Mouse (Mus musculus) layer of hippocampus, adult 2 months (tissue): ENCODE data around the gene Dbn1. TPM values are rescaled to one million over a fixed set of nuclear protein-coding genes. Genes with fewer than 3 reads are reported as not detected.
"Not testable (repeated sequence)": the region's sequence is repeated elsewhere in the genome, so short reads cannot be mapped to it uniquely, and the experiment has no call there.

Source experiments
- DNase-seq, 2 experiments: peaks; one replicate each; pipeline ENCODE4 v3.0.0; 2022; ENCODE audit warnings: low spot score in 2 of 2
- H3K27ac ChIP-seq: fragments of 200-600 bp; 2 replicates; pipeline ENCODE4 v1.8.1; 2022
- H3K4me3 ChIP-seq: fragments of 200-600 bp; 2 replicates; pipeline ENCODE4 v1.8.1; 2022; ENCODE audit warnings: mild to moderate bottlenecking
- CTCF ChIP-seq: fragments of 200-600 bp; conservative IDR thresholded peaks from 2 replicates; pipeline ENCODE4 v1.8.1; 2022; ENCODE audit warnings: antibody characterized with exemption, mild to moderate bottlenecking, moderate library complexity
- total RNA-seq, 2 experiments: library from RNA; stranded (reverse); gene quantifications; 2 replicates each; pipeline ENCODE4 v1.2.3; 2021

The Dbn1 gene
- total RNA-seq, 2 experiments from 2014 or later = 396 to 403 TPM

GRCm38 (mm10) chr13:55449679-55450441, 38.1 kb downstream of the Dbn1 start:
- peak; percentile 51 for TF ChIP-seq CTCF
- DNase-seq = no peak
- no peak overlapping the region for H3K27ac ChIP-seq
- H3K4me3 ChIP-seq = no peak overlapping the region

GRCm38 (mm10) chr13:55449205-55449604, 38.7 kb downstream of the Dbn1 start:
- no peak for TF ChIP-seq CTCF
- Histone ChIP-seq H3K27ac (no peak overlapping the region), H3K4me3 (no peak overlapping the region)
- DNase-seq = no peak

GRCm38 (mm10) chr13:55448131-55448530, 39.8 kb downstream of the Dbn1 start:
- no peak for DNase-seq
- TF ChIP-seq CTCF = no peak
- Histone ChIP-seq H3K4me3 (no peak overlapping the region), H3K27ac (no peak overlapping the region)

- TF ChIP-seq CTCF = no peak
- Histone ChIP-seq H3K27ac (no peak overlapping the region), H3K4me3 (no peak overlapping the region)
- no peak for DNase-seq
Observed at GRCm38 (mm10) chr13:55447543-55447943, 40.4 kb downstream of the Dbn1 start.

- DNase-seq = no peak
- no peak overlapping the region for H3K27ac ChIP-seq
- H3K4me3 ChIP-seq = peak overlapping the region; percentile 70
- no peak for TF ChIP-seq CTCF
Observed at GRCm38 (mm10) chr13:55446483-55447105, 41.3 kb downstream of the Dbn1 start.

- TF ChIP-seq CTCF = no peak; the same call in 1 of the 2 replicates
- peak overlapping the region; percentile 70 for H3K4me3 ChIP-seq
- no peak for DNase-seq
- peak overlapping the region; percentile 94 for H3K27ac ChIP-seq
Observed at GRCm38 (mm10) chr13:55445361-55446091, 42.4 kb downstream of the Dbn1 start.

GRCm38 (mm10) chr13:55444937-55445315, 43.0 kb downstream of the Dbn1 start, which contains the start of gene Grk6:
Grk6 (plus strand) TSS chr13:55445072.
- H3K4me3 ChIP-seq = peak within 1 kb of the TSS; percentile 74
- no peak for TF ChIP-seq CTCF
- peak within 1 kb of the TSS; percentile 96 for H3K27ac ChIP-seq
- DNase-seq = peak; percentile 99 to 100

- DNase-seq = no peak
- H3K4me3 ChIP-seq = peak overlapping the region; percentile 74
- TF ChIP-seq CTCF = no peak
- peak overlapping the region; percentile 96 for H3K27ac ChIP-seq
Observed at GRCm38 (mm10) chr13:55444286-55444936, 43.5 kb downstream of the Dbn1 start.

- Histone ChIP-seq H3K4me3 (peak overlapping the region; percentile 74), H3K27ac (peak overlapping the region; percentile 96)
- no peak for DNase-seq
- no peak for TF ChIP-seq CTCF
Observed at GRCm38 (mm10) chr13:55443799-55444285, 44.1 kb downstream of the Dbn1 start.

GRCm38 (mm10) chr13:55437111-55437629, 50.7 kb downstream of the Dbn1 start:
- H3K4me3 ChIP-seq, H3K27ac ChIP-seq, DNase-seq: not testable (repeated sequence)

GRCm38 (mm10) chr13:55431889-55432685, 55.8 kb downstream of the Dbn1 start:
- no peak for TF ChIP-seq CTCF
- Histone ChIP-seq H3K27ac (no peak overlapping the region), H3K4me3 (no peak overlapping the region)
- no peak for DNase-seq

- Histone ChIP-seq H3K27ac (no peak overlapping the region), H3K4me3 (no peak overlapping the region)
- no peak for TF ChIP-seq CTCF
- DNase-seq = no peak
Observed at GRCm38 (mm10) chr13:55430566-55430965, 57.3 kb downstream of the Dbn1 start.
